In genomic region chrX:60609202-60609601, GRCm38 (mm10) we compare ENCODE assay signal across 12 mouse cellular contexts. TPM values are rescaled to one million over a fixed set of nuclear protein-coding genes. Genes with fewer than 3 reads are reported as not detected.
A peak's percentile ranks its signal among the peaks of the same experiment; 100 is the strongest.
DNase-seq lines count a peak whose midpoint lies in the region; ATAC-seq and TF ChIP-seq lines count a peak whose summit lies in the region.
"Had no signal": no experiment of that assay in that cellular context is flagged by ENCODE, and none has a peak within 500 bp of the region (broad histone marks: within the 10 kb centered on the region; RNA-seq: fewer than 3 reads in every experiment).

No protein-coding gene starts in this region.

- in situ Hi-C loops in CH12.LX (cut with MboI; ENCODE audit: low pct_ligation_motif_present, low pct_unique_long_range_greater_than_20kb, low sequenced_read_pairs) = no loop called here

- ATAC-seq in embryonic facial prominence, embryonic 11.5 days (replicated peaks; ENCODE audit: insufficient number of reproducible peaks, low FRiP score, low TSS enrichment, low read depth) = no peak
- no peak for ATAC-seq in megakaryocyte progenitor cell, adult 5-6 weeks (replicated peaks; ENCODE audit: poor library complexity)
- ATAC-seq: inflammation-experienced regulatory T-cells, adult 6 months had no signal

- WGBS in embryonic facial prominence, embryonic 11.5 days = 40% methylated on average over 3 of the region's 3 CpGs
- 49% methylated on average over 3 of the region's 3 CpGs for WGBS in embryonic facial prominence, embryonic 10.5 days

- H3K9me3 ChIP-seq in embryonic facial prominence, embryonic 11.5 days (replicated peaks; ENCODE audit: control insufficient read depth, low read length) = no peaks in the 10 kb centered on the region
- H3K9me3 ChIP-seq in embryonic facial prominence, embryonic 10.5 days = no peaks in the 10 kb centered on the region
- no peaks in the 10 kb centered on the region for H3K9me3 ChIP-seq in CH12.LX (replicated peaks; ENCODE audit: low read length)
- H3K9me3 ChIP-seq: G1E had no signal

- dilution Hi-C loops in CH12.LX (cut with MboI; ENCODE audit: extremely low pct_ligation_motif_present, extremely low pct_unique_long_range_greater_than_20kb, low sequenced_read_pairs) = no loop called here

- H3K9ac ChIP-seq in embryonic facial prominence, embryonic 11.5 days (replicated peaks; ENCODE audit: low read length) = no peak overlapping the region
- H3K9ac ChIP-seq in CH12.LX (ENCODE audit: insufficient read depth, low read depth) = no peak overlapping the region

- no peaks in the 10 kb centered on the region for H3K4me1 ChIP-seq in embryonic facial prominence, embryonic 11.5 days (ENCODE audit: control insufficient read depth, insufficient read depth, low read length)
- no peaks in the 10 kb centered on the region for H3K4me1 ChIP-seq in embryonic facial prominence, embryonic 10.5 days
- H3K4me1 ChIP-seq in CH12.LX (ENCODE audit: control insufficient read depth in 1 of 2, insufficient read depth in 2 of 2) = no peaks in the 10 kb centered on the region

- H3K79me2 ChIP-seq in CH12.LX (replicated peaks; ENCODE audit: control insufficient read depth, extremely low read depth, insufficient read depth, poor library complexity, severe bottlenecking) = no peaks in the 10 kb centered on the region

- no peak for TF ChIP-seq EP300 in CH12.LX (IDR thresholded peaks at IDR 0.05; ENCODE audit: low read length)

- H3K27me3 ChIP-seq in embryonic facial prominence, embryonic 11.5 days (ENCODE audit: control insufficient read depth, insufficient read depth, low read length) = no peaks in the 10 kb centered on the region
- no peaks in the 10 kb centered on the region for H3K27me3 ChIP-seq in embryonic facial prominence, embryonic 10.5 days (replicated peaks; ENCODE audit: low read depth, poor library complexity, severe bottlenecking)
- no peaks in the 10 kb centered on the region for H3K27me3 ChIP-seq in CH12.LX (replicated peaks)

- H3K27ac ChIP-seq in embryonic facial prominence, embryonic 11.5 days (replicated peaks; ENCODE audit: low read depth, low read length) = no peak overlapping the region
- no peak overlapping the region for H3K27ac ChIP-seq in embryonic facial prominence, embryonic 10.5 days (replicated peaks)
- no peak overlapping the region for H3K27ac ChIP-seq in left cerebral cortex, adult 2 months
- no peak overlapping the region for H3K27ac ChIP-seq in CH12.LX (ENCODE audit: insufficient read depth, low read depth)
- H3K27ac ChIP-seq: macrophage had no signal

- H3K4me2 ChIP-seq in embryonic facial prominence, embryonic 11.5 days (ENCODE audit: low read depth, low read length) = no peak overlapping the region
- H3K4me2 ChIP-seq in CH12.LX (ENCODE audit: insufficient read depth, low read depth, poor library complexity, severe bottlenecking) = no peak overlapping the region

- no peak for TF ChIP-seq POLR2A in CH12.LX (IDR thresholded peaks at IDR 0.05; ENCODE audit: low read depth, low read length)

- peak; percentile 4 for TF ChIP-seq RAD21 in CH12.LX (IDR thresholded peaks at IDR 0.05; ENCODE audit: low read depth, low read length)

- H3K4me3 ChIP-seq in embryonic facial prominence, embryonic 11.5 days (ENCODE audit: low read depth, low read length) = no peak overlapping the region
- no peak overlapping the region for H3K4me3 ChIP-seq in embryonic facial prominence, embryonic 10.5 days
- no peak overlapping the region for H3K4me3 ChIP-seq in left cerebral cortex, adult 2 months
- no peak overlapping the region for H3K4me3 ChIP-seq in CH12.LX (replicated peaks in 1 of 3; ENCODE audit: low read depth in 2 of 3, low read length in 2 of 3, poor library complexity in 1 of 3)

- TF ChIP-seq CTCF in left cerebral cortex, adult 2 months (IDR thresholded peaks at IDR 0.05) = peak; percentile 75
- peak in 1 of 2 experiments; percentile 35; a peak in 3 of 4 replicates for TF ChIP-seq CTCF in CH12.LX (conservative IDR thresholded peaks at IDR 0.05 in 1 of 2, IDR thresholded peaks at IDR 0.05 in 1 of 2; ENCODE audit: low read depth in 2 of 2, low read length in 2 of 2)

- DNase-seq in embryonic facial prominence, embryonic 11.5 days (ENCODE audit: low spot score) = peak; percentile 56
- DNase-seq in embryonic facial prominence, embryonic 10.5 days (ENCODE audit: low spot score) = no peak
- DNase-seq in left cerebral cortex, adult 2 months (ENCODE audit: extremely low spot score in 1 of 2, low spot score in 2 of 2) = peak in 1 of 2 experiments; percentile 6
- no peak for DNase-seq in left cerebral cortex, postnatal 4 days
- peak; percentile 15 for DNase-seq in CH12.LX (ENCODE audit: extremely low read depth)
- peak; percentile 59 for DNase-seq in embryo, embryonic 10.5 days (ENCODE audit: low spot score)
- DNase-seq in adrenal gland, postnatal 4 days (ENCODE audit: low spot score in 2 of 2) = no peak
- DNase-seq: right cerebral cortex, postnatal 14 days had no signal

- intact Hi-C loops in left cerebral cortex, adult 2 months (cut with DNase I) = loop anchor here (5.0 kb wide), 3 partner anchors 107 to 433 kb away; no protein-coding TSS in a partner anchor
- intact Hi-C loops in left cerebral cortex, postnatal 4 days (cut with DNase I) = no loop called here

- no peaks in the 10 kb centered on the region for H3K36me3 ChIP-seq in embryonic facial prominence, embryonic 11.5 days (replicated peaks; ENCODE audit: control insufficient read depth, insufficient read depth, low read depth, low read length)
- no peaks in the 10 kb centered on the region for H3K36me3 ChIP-seq in embryonic facial prominence, embryonic 10.5 days (replicated peaks)
- no peaks in the 10 kb centered on the region for H3K36me3 ChIP-seq in CH12.LX (replicated peaks in 1 of 2; ENCODE audit: control insufficient read depth in 1 of 2, insufficient read depth in 1 of 2, low read length in 1 of 2)
- H3K36me3 ChIP-seq: G1E had no signal

TF ChIP-seq in CH12.LX, 34 proteins besides CTCF, POLR2A, EP300 and RAD21:
- TF ChIP-seq KAT2A (IDR thresholded peaks at IDR 0.05; ENCODE audit: insufficient replicate concordance, low read length) (no peak), IRF4 (IDR thresholded peaks at IDR 0.05; ENCODE audit: low read depth, low read length) (no peak), MYC (IDR thresholded peaks at IDR 0.05; ENCODE audit: low read depth, low read length) (no peak), ZMIZ1 (IDR thresholded peaks at IDR 0.05; ENCODE audit: low read depth, low read length) (no peak), JUN (IDR thresholded peaks at IDR 0.05; ENCODE audit: insufficient read depth, low read depth, low read length) (no peak), UBTF (IDR thresholded peaks at IDR 0.05; ENCODE audit: low read depth, low read length) (no peak), JUND (conservative IDR thresholded peaks at IDR 0.05; ENCODE audit: low read depth, low read length) (no peak), ZKSCAN1 (IDR thresholded peaks at IDR 0.05; ENCODE audit: borderline replicate concordance, low read depth, low read length) (no peak), CHD2 (IDR thresholded peaks at IDR 0.05; ENCODE audit: low read length) (no peak), BHLHE40 (IDR thresholded peaks at IDR 0.05; ENCODE audit: low read depth, low read length) (no peak), ZNF384 (IDR thresholded peaks at IDR 0.05; ENCODE audit: low read depth, low read length) (no peak), POLR2AphosphoS2 (IDR thresholded peaks at IDR 0.05; ENCODE audit: low read depth, low read length) (no peak), NELFE (IDR thresholded peaks at IDR 0.05; ENCODE audit: low read depth, low read length) (no peak), E2F4 (IDR thresholded peaks at IDR 0.05; ENCODE audit: insufficient replicate concordance, low read depth, low read length) (no peak), MAFK (IDR thresholded peaks at IDR 0.05; ENCODE audit: insufficient replicate concordance, low read length) (no peak), RCOR1 (conservative IDR thresholded peaks at IDR 0.05; ENCODE audit: low read depth, low read length) (no peak), TCF12 (IDR thresholded peaks at IDR 0.05; ENCODE audit: low read depth, low read length) (no peak), USF1 (IDR thresholded peaks at IDR 0.05; ENCODE audit: low read depth, low read length) (no peak), NRF1 (IDR thresholded peaks at IDR 0.05; ENCODE audit: low read depth, low read length) (no peak)

RNA-seq across cellular contexts. Expression of gene Atp11c, which starts 16.7 kb away (rescaled TPM):
- polyA plus RNA-seq in embryonic facial prominence, embryonic 11.5 days (2014; fragmentation: Nextera tagmentation; extraction: Ambion mirVana) = 14.2 and 17.0 TPM in 2 replicates
- polyA plus RNA-seq in embryonic facial prominence, embryonic 10.5 days (2016; fragmentation: Nextera tagmentation; extraction: Ambion mirVana) = 16.6 and 16.9 TPM in 2 replicates
- 1 to 10 TPM; 8.2 to 8.9 TPM for total RNA-seq in left cerebral cortex, adult 2 months (2021)
- total RNA-seq in left cerebral cortex, postnatal 4 days (2021) = 10 to 100 TPM; 23.2 to 26.0 TPM
- 4.2 and 4.9 TPM in 2 replicates for total RNA-seq in CH12.LX (2012; rRNA removed)
- total RNA-seq in CH12.LX (2014; rRNA removed) = 11.0 and 12.5 TPM in 2 replicates
- 7.3 and 7.5 TPM in 2 replicates for polyA plus RNA-seq in CH12.LX (2012; ENCODE audit: insufficient read length, low read depth)
- total RNA-seq in adrenal gland, postnatal 4 days (2021) = 10 to 100 TPM; 17.5 to 18.3 TPM
- 29.4 and 34.4 TPM in 2 replicates for total RNA-seq in megakaryocyte progenitor cell, adult 5-6 weeks (2015)
- total RNA-seq in megakaryocyte progenitor cell, adult 5-6 weeks (2017) = 26.2 and 29.9 TPM in 2 replicates

Comparison
In these comparisons a context has a peak if more than half of its experiments do, and no peak if none do; other contexts are left out.
1. DNase-seq: peak in embryonic facial prominence, embryonic 11.5 days (single experiment), CH12.LX (single experiment) and embryo, embryonic 10.5 days (single experiment); none in embryonic facial prominence, embryonic 10.5 days (single experiment), left cerebral cortex, postnatal 4 days (single experiment) and adrenal gland, postnatal 4 days (0 of 2).